Mouse (Mus musculus) frontal cortex, adult 2 months (tissue): ENCODE measurements around the gene Tfdp2. TPM values are rescaled to one million over a fixed set of nuclear protein-coding genes. Genes with fewer than 3 reads are reported as not detected.
"Not testable (repeated sequence)": the region's sequence is repeated elsewhere in the genome, so short reads cannot be mapped to it uniquely, and the experiment has no call there.

Source experiments
- DNase-seq, 2 experiments: peaks; one replicate each; pipeline ENCODE4 v3.0.0; 2022; ENCODE audit warnings: low spot score in 1 of 2; ENCODE audit errors: extremely low spot score in 1 of 2
- polyA plus RNA-seq: library from polyadenylated mRNA; depleted of rRNA; stranded (reverse); fragments of >200 nt; gene quantifications from 2 replicates; pipeline ENCODE4 v1.2.3, GENCODE M21; 2012; rRNA removed

The Tfdp2 gene
- 15.0 and 15.9 TPM in 2 replicates for polyA plus RNA-seq

- peak; percentile 70 to 89 for DNase-seq
Measured at GRCm38 (mm10) chr9:96195885-96196622, at the start of gene Tfdp2. Gene Tfdp2, plus strand, starts transcription at chr9:96196275.

GRCm38 (mm10) chr9:96152801-96153200 lies 43.3 kb upstream of the Tfdp2 start:
- no peak for DNase-seq

GRCm38 (mm10) chr9:96158431-96158830 lies 37.6 kb upstream of the Tfdp2 start:
- no peak for DNase-seq

DNA sequence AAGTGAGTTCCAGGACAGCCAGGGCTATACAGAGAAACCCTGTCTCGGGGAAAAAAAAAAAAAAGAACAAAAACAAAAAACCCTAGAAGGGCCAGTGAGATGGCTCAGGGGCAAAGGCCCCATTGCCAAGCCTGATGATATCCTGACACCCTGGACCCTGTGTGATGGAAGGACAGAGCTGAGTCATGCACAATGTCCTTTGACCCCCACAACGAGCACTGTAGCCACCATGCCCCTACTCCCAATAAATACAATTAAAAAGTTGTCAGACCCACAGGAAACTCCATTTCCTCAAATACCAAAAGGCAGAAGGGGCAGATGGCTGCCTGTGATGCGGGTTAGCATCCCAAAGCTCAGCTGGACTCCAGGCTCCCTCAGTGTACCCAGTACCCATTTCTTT lies 37.0 kb upstream of the Tfdp2 start:
- no peak for DNase-seq

DNA sequence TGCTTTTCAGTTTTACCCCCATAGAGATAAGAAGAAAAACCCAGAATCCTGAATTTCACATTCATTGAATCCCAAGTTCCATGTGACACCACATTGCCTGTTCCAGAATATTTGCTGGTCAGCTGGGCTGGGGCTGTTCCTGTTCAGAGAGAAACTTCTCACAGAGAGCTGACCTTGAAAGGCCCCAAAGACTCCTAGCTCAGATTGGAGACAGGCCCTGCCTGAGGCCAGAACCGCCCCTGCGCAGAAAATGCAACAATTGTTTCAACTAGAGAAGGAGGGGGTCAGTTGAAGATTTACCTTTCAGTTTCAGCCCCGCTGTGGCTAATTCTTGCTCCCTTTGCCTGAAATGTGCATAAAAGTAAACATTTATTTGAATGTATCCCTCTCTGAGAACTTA lies 35.3 kb upstream of the Tfdp2 start:
- DNase-seq: no peak

DNA sequence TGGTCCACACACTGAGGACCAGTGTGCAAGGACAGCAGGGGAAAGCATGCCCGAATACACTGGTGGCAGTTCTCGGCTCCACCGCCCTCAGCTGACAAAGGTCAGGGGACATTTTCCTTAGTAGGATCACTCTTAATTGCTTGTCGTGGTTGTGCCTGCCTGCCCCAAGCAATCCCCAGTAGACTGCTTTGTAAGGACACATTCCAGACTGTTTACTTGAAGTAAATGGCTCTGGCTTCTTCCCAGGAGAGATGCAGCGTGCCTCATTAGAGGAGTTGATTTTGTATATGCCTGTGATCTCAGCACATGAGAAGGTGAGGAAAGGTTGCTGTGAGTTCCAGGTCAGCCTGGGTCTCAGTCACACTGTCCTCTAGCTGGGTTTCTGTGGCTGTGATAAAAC lies 33.7 kb upstream of the Tfdp2 start:
- DNase-seq: no peak

DNA sequence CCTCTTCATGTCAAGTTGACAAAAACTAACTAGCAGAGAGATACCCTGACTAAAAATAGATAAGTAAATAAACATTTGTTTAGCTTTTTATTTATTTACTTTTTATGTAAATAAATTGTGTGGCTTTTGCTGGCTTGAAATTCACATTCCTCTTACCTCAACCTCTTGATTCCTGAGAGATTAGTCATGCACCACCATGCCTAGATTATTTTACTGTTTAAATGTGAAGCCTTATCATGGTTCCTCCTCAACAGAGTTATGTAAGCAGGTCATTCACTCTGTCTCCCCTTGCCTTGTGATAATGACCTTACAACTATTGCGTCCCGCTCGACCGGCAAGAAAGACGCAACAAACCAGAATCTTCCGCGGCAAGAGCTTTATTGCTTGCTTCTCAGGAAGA lies 32.6 kb upstream of the Tfdp2 start:
- DNase-seq: no peak

- DNase-seq: not testable (repeated sequence)
Measured at GRCm38 (mm10) chr9:96163983-96164382, 32.1 kb upstream of the Tfdp2 start.

- DNase-seq: peak in 1 of 2 experiments; percentile 60
Measured at GRCm38 (mm10) chr9:96167168-96167585, 28.9 kb upstream of the Tfdp2 start.

DNA sequence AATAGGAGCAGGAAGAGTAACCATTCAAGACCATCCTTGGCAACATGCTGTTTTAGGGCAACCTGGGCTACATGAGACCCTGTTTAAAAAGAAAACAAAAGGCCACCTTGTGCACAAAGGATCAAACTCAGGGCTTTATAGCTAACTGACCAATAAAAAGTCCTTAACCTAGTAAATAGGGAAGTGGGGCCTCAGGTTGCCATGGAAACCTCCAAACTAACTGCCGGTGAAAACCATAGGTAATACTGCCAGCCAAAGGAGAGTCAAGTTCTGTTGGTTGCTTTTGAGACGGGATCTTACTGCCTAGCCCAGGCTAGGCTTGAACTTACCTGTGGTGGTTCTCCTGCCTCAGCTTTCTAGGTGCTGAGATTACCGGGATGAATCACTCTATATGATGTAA lies 25.5 kb upstream of the Tfdp2 start:
- no peak for DNase-seq

DNA sequence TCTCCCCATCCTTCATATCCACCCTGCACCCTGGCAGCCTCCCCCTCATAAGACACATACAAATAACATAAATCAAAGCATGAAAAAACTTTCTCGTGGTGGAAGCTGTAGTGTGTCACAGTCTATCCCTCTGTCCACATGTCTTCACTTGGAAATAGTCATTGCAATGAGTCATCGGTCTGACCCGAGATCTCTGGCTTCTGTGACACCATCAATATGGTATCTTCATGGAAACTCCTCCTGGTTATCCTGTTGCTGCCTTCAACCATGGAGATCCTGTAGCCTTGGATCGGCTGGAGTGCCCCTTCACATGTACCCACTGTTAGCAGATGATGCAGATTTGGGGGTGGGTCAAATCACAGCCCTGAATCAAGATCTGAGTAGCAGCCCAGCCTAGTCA lies 11.2 kb upstream of the Tfdp2 start:
- DNase-seq: no peak

DNA sequence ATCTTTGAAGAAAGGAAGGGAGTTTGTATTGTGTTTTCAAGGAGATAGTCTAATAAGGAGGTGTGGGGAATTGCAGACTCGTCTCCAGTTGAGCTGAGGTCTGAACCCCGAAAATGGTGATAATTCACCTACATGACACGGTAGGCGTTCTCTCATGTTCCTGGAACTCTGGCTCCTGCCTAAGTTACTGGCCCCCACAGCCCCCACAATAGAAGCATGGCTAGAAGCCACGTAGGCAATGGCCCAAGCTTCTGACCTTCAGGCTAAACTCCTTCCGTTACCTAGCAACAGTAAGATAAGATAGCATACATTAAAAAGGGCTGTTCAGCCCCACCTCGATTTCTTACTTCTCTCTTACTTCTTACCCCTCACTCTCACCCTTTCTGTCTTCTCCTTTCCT lies 9.4 kb upstream of the Tfdp2 start:
- no peak for DNase-seq

DNA sequence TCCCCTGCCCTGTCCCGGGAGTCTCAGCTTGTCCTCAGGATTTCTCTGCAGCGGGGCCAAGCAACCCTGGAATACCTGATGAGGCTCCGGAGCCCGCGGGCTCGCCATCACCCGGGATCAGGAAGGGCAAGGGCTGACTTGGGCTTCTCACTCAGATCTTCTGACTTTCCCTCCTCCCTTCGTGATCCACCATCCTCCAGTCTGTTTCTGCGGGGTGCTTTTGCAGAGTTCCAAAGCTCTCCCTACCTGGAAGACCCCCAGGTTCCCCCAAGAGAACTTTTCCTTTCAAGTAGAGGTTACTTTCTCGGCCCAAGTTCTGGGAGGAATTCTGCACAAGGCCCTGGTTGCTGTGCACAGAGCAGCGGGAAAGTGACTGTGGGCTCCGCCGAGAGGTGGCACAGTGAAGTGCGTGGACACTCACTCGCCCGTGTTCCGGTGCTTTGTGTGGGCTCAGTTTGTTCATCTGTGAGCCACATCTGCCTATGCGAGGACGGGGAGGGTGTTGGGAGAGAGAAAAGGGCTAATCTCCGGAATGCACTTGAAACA lies 634 bp downstream of the Tfdp2 start:
- DNase-seq: peak; percentile 19 to 67

DNA sequence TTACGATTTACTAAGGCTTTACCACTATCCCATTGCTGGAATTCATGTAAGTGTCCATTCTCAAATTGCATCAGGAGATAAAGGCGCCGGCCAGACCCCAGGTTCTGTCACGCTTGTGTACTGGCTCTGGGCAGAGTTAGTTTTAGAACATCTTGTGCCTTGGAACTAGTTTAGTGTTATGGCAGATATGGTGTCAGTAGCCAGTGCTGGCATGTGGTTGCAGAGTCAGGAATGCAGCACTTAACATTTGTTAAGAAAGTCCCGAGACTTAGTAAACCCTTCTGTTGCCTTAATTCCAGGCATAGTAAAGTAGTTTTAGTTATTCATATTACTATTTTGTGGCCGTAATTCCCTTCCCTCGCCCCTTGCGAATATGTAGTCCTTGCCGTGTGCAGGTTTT lies 1.7 kb downstream of the Tfdp2 start:
- no peak for DNase-seq

DNA sequence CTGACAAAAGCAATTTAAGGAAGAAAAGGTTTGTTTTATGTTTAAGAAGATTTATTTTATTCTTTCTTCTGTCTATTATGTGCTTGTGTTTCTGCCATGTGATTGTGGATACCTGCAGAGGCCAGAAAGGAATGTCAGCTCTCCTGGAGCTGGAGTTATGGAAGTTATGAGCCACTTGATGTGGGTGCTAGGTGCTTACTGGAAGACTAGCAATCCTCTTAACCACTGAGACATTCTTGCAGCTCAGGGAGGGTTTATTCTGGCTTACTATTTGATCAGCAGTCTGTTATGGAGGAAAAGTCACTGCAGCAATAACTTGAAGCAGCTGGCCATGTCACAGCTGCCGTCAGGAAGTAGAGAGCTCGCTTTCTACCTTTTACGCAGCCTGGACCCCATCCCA lies 7.6 kb downstream of the Tfdp2 start:
- DNase-seq: no peak

- no peak for DNase-seq
Measured at GRCm38 (mm10) chr9:96207428-96207827, 11.4 kb downstream of the Tfdp2 start.

DNA sequence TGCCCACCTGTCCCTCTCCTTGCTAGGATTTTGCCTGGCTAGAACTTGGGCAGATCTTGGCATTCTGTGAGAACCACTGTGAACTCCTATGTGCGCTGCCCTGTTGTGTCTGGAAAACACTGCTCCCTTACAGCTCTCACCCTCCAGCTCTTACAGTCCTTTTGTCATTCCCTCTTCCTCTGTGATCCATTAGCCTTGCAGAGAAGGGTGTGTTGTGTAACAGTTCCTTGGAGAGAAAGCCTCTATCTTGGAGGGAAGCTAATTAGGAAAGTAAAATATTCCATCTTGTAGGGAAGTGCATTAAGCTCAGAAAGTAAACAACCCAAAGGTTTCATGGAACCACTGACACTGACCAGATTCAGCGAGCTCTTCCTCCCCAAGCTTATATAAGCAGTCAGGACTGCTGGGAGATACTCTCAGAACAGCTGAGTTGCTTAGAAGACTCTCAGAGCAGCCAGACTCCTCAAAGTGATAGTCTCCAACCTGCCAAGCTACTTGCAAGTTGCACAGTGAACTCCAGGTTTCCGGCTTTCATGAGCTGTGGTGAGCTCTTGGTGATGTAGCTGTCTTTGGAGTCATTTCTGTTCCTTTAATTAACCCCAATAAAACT lies 17.1 kb downstream of the Tfdp2 start:
- no peak for DNase-seq

GRCm38 (mm10) chr9:96214171-96214570 lies 18.1 kb downstream of the Tfdp2 start:
- no peak for DNase-seq

- DNase-seq: no peak
Measured at GRCm38 (mm10) chr9:96217299-96217698, 21.2 kb downstream of the Tfdp2 start.

- DNase-seq: no peak
Measured at GRCm38 (mm10) chr9:96217799-96218198, 21.7 kb downstream of the Tfdp2 start.

GRCm38 (mm10) chr9:96219114-96219669 lies 23.1 kb downstream of the Tfdp2 start:
- no peak for DNase-seq

DNA sequence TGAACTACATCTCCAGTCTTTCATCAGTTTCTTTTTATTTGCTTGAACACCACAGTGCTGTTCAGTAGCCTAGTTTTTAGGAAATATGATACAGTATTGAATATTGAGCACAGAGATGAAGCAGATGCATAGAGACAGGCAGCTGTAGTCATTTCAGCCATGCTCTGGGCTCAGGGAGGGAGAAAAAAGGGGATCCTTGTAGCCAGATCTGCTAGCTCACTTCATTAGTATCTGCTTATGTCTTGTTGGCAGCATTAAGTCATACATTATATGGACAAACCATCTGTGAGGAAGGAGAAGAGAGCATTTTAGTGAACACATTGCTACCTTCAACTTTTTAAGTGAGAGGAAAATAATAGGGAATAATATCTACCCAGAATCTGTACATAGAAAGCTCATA lies 24.3 kb downstream of the Tfdp2 start:
- no peak for DNase-seq
